Mouse (Mus musculus) bone marrow macrophage, adult 2 months (primary cell): ENCODE results near the gene Scn7a.

Experiments used
- CTCF ChIP-seq: IDR thresholded peaks from 2 replicates; pipeline ENCODE4 v1.5.1; 2012; ENCODE audit warnings: low read depth, mild to moderate bottlenecking, low read length, moderate library complexity
- POLR2A ChIP-seq: IDR thresholded peaks from 2 replicates; pipeline ENCODE4 v1.6.1; 2012; ENCODE audit warnings: mild to moderate bottlenecking, low read depth, low read length, borderline replicate concordance

DNA sequence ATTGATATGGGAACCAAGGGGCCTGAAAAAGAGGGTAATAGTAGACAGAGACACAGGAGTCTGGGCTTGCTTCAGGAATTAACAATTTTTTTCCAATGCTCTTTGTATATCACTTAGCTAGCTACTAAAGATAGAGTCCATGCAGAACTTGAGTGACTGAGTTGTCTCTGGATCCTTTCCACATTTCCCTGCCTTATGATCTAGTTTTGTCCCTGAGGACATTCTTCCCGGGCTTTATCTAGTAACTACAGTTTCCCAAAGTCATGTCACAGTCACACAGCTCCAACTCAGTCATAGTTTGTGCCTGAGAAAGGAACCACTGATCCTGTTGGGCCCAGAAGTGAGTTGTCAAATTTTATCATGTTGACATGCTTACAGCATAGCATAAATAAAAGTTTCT lies 12.8 kb upstream of the Scn7a start:
- no peak for TF ChIP-seq CTCF
- no peak for TF ChIP-seq POLR2A
